Mouse (Mus musculus) stomach, postnatal 0 days (tissue): Measurements from ENCODE around the gene Apoc3.

Experiments
- CTCF ChIP-seq: IDR thresholded peaks from 2 replicates; pipeline ENCODE4 v1.5.1; 2016; ENCODE audit warnings: antibody characterized with exemption, low read depth, mild to moderate bottlenecking, moderate library complexity
- EP300 ChIP-seq: optimal IDR thresholded peaks from 2 replicates; pipeline ENCODE3; 2016; ENCODE audit warnings: antibody characterized with exemption

DNA sequence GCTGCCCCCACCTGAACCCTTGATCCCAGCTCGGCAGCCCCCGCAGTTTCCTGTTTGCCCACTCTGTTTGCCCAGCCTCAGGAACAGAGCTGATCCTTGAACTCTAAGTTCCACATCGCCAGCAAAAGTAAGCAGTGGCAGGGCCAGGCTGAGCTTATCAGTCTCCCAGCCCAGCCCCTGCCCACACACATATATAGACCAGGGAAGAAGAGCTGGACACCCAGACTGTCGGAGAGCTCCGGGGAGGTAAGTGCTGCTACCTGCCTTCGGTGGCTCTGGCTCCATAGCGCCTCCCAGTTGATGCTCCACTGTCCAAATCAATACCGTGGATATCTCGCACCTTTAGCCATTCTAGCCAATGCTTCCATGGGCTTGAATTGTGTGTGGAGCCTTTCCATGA is 6.9 kb downstream of the Apoc3 start, which contains the start of gene Apoa1:
- no peak for TF ChIP-seq CTCF
- TF ChIP-seq EP300: no peak
